Mouse (Mus musculus): ENCODE measurements around the gene Kmt2e.

Gene Kmt2e

DNA sequence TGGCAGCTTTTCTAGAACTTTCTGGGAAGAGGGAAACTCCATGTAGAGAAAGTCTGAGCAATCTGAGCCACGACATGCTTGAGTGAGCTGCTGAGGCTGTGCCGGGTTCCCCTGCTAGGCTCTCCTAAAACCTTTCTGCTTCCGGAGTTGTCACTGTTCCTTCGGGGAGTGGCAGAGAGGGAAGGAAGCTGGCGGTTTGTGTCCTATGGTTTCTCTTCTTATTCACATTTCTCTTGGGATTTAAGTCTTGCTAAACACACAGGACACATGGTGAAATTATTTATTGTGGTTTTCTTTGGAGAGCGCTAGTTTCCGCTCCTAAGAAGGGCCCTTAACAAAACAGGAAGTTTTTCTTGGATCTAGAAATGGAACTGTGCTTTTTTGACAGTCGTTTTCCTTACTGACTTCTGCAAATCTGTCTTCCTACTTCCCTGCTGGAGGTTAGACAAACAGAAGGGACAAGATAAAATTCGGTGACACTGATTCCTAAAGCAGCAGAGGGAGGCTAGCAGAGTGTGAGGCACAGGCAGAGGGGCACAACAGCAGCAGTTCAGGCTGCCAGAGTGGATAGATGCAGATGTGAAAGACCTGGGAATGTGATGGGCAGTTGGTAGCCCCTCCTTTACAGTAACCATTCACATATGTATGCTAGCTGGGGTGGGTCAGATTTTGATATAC is 24.1 kb upstream of the Kmt2e start:
- in situ Hi-C loops (cut with MboI, MseI), result no loop called here

DNA sequence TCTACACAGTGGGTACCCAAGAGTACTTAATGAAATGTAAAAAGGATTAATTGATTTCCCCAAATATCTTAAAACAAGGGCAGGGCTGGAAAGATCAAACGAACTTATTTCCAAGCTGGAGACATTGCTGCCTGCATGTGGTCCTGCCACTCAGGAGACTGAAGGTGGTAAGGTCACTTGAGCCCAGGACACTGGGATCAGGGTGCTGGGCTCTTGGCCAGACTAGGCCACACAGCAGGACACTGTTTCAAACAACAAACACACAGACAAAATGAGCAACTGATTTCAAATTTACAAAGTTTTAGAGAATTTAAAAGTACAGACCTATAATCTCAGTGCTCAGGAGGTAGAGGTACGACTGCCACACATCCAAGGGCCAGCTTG is 23.5 kb upstream of the Kmt2e start:
- in situ Hi-C loops (cut with MboI, MseI), result no loop called here

DNA sequence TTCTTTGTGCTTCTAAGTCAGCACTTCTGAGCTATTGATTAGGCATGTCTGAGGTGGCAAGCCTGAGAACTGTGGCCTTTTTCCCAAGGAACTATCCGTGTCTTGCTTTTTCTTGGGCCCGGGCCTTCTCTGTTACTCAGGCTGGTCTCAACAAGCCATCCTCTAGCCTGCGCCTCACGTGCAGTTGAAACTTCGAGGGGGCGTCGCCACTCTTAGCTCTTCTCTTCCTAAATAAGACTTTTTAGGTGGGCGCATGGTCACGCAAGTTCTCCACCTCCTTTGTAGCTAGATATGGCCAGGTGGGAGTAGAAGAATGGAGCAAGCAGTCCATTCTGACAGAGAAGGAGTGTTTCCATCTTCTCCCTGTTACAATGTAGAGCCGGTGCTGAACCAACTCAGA is 22.6 kb upstream of the Kmt2e start:
- in situ Hi-C loops (cut with MboI, MseI), result no loop called here

DNA sequence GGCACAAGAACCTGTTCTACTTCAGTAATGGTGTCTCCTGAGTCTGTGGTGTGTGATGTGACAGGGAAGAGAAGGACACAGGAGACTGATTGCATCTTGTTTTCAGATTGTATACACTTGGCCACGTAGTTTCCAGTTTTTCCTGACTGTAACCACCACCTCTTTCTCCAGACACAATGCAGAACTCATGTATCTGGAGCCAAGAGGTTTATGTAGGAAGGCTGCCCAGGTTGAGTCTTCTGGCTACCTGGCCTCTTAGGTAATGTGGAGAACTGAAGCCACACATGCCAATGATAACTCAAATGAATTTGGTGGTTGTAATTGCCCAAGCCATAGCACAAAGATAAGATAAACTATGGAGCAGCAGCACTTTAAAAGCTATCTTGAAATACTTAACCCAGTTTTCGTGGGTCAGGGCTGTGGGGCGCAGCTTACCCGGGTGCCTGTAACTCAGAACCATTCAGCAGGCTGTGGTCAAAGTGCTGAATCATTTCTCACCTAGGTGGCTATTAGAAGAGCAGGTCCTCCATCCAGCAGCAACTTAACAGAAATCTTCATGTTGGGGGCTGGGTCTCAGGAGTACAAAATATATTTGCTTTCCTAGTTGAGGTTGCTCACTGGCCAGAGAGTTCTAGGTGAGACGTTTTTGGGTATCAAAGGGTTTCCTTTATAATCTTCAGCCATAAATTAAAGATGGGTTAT is 21.8 kb upstream of the Kmt2e start:
- in situ Hi-C loops (cut with MboI, MseI), result no loop called here

DNA sequence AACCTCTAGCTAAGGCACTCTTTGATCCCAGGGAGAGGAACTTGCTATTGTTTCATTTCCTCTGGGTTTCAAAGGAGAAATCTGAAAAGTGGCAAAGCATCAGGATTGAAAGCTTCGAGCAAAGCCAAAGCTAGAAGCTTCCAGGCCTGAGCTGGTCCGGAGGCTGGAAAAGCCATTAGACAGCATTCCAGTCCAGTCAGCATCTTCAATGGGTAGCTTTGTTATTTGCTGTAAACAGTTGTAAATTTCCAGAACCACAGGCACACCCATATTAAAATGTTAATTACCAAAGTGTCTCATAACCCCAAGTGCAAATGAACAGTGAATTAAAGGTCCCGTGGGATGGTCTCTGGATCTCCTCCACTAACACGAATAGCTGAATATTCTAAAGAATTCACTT is 21.2 kb upstream of the Kmt2e start:
- in situ Hi-C loops (cut with MboI, MseI), result no loop called here

DNA sequence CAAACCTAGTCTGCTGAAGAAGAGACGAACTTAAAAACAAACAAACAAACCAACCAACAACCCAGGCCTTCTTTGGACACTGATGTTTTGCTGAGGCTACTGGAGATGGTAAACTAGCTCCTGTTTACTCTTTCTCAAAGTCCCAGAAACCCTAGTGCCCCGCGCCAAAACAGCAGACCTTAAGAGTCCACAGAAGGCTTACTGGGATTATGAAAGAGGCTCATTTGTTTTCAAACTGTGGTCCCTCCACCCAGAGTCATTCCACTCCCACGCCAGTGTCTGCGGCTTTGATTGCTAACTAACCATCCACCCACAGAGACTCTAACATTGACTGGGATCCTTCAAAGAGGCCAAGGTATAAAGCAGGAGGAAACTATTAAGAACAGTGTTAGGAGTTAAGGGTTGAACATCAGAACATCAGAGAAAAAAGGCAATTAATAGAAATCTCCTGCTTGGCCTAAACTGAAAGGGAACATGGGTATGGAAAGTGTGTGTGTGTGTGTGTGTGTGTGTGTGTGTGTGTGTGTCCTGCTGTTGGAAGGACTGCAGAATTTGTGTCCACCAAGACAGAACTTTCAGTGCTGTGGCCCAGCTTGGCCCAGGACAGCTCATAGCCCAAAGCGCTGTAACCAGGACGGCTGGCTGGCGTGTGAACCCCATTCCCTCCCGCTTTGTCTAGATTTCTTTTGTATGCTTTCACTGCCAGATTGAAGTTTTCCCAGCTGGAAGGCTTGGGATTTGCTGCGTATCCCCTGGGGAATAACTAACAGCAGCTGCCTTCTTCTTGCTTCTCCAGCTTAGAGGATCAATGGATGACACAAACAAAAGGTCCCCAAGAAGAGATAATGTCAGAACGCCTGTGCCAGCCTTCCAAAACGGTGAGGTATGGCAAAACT is 20.4 kb upstream of the Kmt2e start:
- in situ Hi-C loops (cut with MboI, MseI), result no loop called here

DNA sequence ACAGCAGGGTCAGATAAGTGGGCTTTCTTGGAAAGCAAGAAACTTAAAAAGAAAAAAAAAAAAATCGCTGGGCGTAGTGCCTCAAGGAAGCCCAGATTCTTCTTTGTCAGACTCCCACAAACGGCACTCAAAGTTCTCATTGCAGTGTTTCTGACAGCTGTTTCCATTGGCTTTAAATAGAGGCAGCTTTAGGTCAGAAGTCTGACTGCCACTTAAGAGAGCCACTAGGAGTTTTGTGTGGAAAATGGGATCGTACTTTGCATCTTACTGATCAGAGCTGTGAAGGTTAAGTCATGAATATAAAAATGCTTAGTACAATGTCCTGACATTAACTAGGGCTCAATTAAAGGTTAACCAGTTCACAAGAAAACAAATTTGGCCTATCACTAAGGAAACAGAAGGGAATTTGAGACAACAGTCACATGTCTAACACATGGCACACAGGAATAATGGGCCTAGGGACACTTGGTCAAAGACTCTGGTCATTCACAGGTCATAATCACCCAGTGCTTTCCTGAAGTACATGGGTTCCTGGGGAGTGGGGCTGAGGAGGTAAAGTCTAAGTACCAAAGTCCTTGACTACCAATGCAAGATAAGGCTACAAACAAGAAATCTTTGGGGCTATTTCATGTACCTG is 19.6 kb upstream of the Kmt2e start:
- in situ Hi-C loops (cut with MboI, MseI), result loop anchor here (5.0 kb wide), 1 partner anchor 58 kb away; no protein-coding TSS in a partner anchor

DNA sequence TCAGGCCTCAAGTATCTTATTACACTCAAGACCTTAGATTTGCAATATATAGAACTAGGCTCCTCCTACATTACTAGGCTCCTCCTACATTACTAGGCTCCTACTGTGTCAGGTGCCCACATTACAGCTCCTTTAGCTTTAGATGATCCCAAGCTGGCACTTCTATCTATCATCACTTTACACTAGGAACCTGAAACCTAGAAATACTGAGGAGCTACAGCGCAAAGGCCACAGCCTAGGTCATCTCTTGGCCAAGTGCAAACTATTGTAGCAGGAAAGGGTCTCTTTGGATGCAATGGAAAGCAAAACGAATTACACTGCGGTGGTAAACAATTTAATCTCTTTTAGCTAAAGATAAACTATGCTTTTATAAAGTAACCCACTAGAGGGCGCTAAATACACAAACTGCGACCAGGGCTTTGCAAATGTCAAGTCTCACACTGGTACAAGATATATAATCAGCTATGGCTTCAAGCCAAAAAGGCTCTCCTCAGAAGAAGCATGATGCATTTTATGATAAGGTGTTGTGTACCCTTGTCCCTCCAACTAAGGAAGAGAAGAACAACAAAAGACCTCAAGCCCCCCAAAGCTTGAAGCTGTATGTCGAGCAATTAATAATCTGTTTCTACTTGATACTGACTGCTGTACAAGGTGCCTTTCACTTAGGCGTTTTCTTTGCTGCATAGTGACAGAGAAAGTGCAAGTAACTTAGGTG is 18.5 kb upstream of the Kmt2e start:
- in situ Hi-C loops (cut with MboI, MseI), result loop anchor here (5.0 kb wide), 1 partner anchor 57 kb away; no protein-coding TSS in a partner anchor

DNA sequence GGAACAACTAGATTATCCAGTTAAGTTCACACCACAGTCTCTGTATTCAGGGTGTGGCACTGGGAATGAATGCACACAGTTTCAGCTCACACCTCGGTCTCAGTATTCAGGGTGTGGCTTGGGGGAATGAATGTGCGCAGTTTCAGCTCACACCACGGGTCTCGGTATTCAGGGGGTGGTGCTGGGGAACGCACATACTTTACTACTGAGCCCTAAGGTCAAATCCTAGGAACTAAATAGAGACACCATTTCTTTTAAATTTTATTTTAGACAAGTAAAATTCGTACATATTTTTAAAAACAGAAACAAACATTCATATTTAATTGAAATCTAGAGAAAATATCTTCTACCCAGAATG is 18.0 kb upstream of the Kmt2e start:
- in situ Hi-C loops (cut with MboI, MseI), result loop anchor here (5.0 kb wide), 1 partner anchor 56 kb away; no protein-coding TSS in a partner anchor

DNA sequence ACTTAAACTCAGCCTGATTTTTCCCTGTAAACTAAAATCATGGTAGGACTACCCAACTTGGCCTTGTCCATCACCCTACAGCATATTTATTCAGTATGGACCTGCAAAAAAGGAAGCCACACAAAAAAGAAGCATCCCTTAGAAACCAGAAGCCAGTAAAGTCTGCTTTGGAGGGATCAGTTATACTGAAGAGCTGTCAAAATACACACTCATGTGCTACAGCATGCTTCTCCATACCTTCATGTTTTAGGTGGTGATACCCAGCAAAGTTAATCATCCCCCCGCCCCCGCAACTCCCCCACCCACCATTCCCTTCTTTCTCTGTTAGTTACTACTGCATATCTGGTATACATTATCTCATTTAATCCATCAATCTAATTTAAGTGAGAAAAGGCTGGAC is 16.5 kb upstream of the Kmt2e start:
- in situ Hi-C loops (cut with MboI, MseI), result loop anchor here (5.0 kb wide), 1 partner anchor 55 kb away; no protein-coding TSS in a partner anchor

DNA sequence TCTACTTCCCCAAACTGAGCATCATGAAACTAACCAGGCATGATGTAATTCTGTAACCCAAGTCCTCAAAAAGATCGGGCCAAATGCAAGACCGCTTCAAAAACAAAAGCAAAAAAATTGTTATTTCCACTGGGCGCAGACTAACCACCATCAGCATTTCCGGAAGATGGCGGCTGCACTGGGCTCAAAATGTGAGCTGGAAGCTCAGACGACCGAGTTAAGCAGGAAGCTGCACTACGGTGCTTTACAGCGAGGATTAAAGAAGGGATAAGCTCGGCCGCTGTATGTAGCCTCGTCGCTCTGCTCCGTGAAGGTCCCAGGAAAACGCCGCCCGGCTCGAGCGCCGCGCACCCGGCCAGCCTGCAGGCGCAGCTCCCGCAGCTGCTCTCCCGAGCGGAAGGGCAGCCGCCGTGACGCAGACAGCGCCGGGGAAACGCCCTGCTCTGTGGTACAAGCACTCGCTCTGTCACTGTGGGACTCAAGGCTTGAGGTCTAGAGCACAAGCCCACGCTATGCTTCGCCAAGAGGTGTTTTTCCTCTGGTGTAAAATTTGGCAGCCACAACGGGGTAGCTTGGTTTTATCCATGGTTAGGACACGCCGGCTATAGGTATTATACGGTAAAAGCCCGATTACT is 16.0 kb upstream of the Kmt2e start:
- in situ Hi-C loops (cut with MboI, MseI), result loop anchor here (5.0 kb wide), 1 partner anchor 54 kb away; no protein-coding TSS in a partner anchor

DNA sequence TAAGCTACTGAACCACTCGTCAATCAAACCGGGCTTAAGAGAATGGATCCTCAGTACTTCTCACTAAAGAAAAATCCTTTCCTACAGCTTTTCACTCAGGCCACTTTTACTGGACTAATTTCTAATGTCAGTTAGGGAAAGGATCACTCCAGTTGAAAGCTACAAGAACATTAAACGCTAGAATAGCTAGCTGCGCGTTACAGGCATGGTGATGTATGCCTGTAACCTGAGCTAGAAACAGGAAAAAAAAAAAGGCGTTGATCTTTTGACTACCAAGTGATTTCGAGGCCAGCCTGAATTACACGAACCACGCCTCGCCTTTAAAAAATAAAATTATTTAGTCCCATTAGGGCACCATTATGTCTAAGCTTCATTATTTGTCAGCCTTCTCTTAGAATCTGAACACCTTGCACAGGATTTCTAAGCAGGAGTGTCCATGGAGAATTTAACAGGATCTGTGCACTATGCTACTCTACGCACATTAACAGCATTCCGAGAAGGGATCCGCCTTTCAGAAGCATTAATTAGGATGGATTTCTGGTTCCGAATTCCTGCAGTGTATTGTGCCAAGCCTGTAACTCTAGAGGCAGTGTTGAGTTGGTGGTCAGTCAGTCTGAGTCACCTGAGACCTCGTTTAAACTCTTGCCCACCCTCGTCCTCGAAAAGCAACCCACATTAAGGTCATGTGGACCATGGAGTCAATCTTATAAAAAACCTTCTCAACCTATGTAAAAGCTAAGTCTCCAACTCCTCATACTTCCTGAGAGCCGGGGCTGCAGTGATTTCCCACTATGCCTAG is 15.2 kb upstream of the Kmt2e start:
- in situ Hi-C loops (cut with MboI, MseI), result loop anchor here (5.0 kb wide), 1 partner anchor 53 kb away; no protein-coding TSS in a partner anchor

DNA sequence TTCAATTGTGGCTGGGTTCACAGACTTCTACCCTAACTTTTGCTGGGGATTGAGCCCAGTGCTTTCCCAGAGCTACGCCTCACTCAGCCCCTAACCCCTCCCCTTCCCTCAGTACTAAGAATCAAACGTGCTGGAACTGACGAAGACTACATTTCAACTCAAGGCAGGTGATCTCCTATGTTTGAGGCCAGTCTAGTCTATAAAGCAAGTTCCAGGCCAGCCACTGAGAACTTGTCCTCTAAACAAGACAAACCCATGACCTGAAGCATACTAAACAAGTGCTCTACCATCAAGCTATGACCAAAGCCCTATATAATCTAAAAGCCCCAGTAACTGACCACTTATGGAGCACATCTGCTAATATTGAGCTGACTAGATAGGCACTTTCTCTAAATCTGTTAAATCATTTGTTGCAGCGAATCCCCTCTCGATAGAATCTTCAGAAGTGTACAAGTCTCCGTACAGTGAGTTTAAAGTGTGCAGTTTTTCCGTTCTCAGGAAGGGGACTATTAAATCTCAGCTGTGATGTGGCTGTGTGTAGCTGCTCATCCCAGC is 14.5 kb upstream of the Kmt2e start:
- in situ Hi-C loops (cut with MboI, MseI), result loop anchor here (5.0 kb wide), 1 partner anchor 53 kb away; no protein-coding TSS in a partner anchor

DNA sequence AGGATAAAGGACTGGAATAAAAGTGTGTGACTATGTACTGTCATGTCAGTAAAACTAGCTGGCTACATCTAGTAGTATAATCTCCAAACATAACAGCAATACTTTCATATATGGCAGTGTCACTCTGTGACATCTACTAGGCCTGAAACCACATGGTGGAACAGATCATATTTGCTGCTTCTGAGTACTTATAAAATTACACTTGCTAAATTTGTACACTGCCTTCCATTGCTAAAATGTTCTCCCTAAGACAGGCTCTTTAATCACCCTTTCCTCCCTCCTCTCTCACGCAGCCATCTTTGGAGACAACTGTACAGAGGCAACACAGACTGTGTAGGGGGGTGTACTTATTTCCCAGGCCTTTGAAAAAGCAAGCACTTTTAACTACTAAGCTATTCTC is 13.8 kb upstream of the Kmt2e start:
- in situ Hi-C loops (cut with MboI, MseI), result no loop called here

DNA sequence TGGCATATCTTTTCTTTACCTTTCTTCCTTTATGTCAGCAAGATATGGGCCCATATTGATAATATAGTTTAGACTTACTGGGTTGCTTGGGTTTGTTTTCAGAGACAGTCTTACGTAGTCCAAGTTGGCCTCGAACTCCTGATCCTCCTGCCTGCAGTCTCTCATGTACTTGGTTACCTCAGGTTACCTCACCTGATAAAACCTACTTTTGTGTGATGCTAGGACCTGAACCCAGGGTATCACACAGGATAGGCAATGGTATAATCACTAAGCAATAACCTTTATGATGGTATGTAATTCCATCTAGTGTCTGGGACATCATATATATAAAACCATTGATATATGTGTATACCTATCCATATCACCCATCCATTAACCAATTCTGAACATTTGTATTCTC is 12.8 kb upstream of the Kmt2e start:
- in situ Hi-C loops (cut with MboI, MseI), result no loop called here

DNA sequence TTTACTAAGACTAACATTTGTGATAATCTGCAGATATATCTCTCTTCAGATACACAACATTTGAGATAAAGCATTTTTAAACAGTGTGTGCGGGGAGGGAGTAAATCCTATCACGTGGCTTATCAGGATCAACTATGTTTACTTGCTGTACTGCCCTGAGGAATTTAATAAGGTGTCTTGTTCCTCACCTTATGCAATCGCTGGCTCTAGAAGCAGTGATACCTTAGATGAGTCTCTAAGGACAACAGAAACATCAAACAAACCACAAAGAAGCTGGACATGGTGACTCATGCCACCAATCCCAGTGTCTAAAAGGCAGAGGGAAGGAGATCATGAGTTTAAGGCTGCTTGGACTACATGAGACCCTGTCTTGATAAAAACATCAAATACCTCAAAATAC is 11.2 kb upstream of the Kmt2e start:
- in situ Hi-C loops (cut with MboI, MseI), result no loop called here

DNA sequence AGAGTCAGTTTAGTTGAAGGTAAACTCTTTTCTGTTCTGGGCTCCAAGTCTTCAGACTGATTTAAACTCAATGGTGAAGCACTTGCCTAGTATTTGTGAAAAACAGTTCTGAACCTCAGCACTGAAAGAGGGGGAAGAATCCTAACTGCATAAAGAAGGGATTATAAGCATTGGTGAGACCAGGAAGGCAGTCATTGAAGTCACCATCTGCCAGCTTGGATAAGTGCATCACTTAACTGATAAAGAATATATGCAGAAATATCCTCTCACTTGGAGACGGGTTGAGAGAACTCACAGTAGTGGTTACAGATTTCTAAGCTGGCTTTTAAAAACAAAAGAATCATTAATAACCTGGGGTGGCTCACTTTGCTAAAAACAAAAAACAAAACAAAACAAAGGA is 6.7 kb upstream of the Kmt2e start:
- in situ Hi-C loops (cut with MboI, MseI), result loop anchor here (25.0 kb wide), 1 partner anchor 1410 kb away; the partner anchor contains the start of gene Rheb

DNA sequence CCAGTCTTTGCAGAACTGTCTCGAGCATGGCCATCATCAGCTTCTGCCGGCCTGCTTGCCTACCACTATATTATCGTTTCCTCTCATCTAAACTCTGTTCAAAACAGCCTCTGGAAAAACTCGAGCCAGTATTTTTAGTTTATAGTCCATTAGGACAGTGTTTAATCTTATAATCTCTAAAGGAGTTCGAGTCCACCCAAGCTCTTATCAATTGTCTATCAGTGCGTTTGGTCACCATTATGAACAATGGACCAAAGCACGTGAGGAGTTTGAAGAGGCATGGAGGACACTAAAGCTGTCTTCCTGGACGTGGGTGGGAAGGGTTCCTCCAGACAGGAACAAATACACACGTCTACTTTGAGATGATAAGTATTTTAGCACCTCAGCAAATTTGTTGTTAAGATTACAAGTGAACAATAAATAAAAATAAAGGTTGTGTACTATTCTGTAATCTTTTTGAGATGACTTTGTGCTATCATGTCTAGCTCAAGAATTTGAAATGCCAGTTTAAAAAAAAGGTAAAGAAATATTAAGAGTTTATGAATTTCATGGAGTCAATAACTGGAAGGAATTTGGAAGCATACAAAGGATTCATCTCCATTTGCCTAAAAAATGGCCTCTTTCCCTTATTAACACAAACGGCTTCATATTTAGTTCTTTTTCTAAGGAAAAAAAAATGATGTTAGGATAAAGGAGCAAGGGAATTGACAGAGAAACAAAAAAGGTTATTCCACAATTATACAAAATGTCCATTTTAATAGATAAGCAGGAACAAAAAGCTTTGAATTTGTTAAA is 3.0 kb upstream of the Kmt2e start:
- in situ Hi-C loops (cut with MboI, MseI), result loop anchor here (25.0 kb wide), 1 partner anchor 1406 kb away; the partner anchor contains the start of gene Rheb

Measured in T-helper 2 cell (primary cell).